Mouse (Mus musculus) embryo, embryonic 9.5 days (tissue): Measurements from ENCODE around the gene Aimp1.

Experiments
- DNase-seq: peaks from one replicate; pipeline ENCODE4 v3.0.0-alpha.2; 2017; ENCODE audit errors: extremely low spot score

Gene Aimp1

DNA sequence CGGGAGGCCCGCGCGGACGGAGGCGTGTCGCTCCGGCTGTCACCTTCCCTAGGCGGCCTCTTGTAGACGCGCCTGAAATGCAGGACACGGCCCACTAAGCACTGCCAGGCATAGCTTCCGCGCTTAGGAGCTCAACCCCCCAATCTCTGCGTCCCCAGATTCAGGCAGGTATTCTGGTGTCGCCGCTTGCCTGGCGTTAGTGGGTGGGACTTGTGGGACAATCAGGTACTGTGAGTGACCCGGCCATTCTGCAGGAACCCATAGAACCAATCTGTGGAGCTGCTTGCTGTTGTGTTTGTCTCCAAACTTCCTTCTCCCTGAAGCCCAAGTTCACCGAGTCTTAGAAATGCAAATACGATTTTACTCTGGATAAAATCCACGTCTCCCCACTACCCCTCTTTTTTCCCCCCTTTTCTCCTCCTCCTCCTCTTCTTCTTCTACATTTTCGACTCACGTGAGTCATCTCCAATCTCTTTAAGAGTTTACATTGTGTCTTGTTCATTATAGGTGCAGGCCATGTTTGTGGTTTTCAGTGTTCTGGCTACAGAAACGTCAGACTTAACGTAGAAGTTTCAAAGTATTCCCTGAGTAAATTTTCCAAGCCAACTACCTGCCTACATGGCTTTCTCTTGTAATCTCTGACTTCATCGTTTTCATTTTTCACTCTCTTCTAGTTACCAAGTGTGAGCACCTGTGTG, at the start of gene Aimp1:
Gene Aimp1 (minus strand): TSS at position 140 of the 698 bp plus-strand sequence.
- no peak for DNase-seq

DNA sequence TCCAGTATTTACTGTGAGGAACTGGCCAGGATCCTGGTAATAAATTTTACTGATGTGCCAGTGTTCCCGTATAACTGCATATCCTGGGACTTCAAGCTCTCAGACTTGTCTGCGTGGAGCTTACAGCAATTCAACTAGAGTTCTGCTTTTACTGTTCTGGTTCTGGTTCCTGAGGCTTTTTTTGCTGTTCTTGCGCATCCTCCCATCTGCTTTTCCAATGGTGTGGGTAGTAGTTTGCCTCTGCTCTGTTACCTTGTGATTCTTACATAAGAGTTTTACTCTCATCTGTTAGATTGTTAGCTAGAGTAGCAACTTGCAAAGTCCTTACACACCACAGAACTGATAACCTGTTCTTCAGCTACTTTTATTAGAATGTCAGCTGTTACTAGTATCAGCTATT, 40.2 kb upstream of the Aimp1 start:
- no peak for DNase-seq

DNA sequence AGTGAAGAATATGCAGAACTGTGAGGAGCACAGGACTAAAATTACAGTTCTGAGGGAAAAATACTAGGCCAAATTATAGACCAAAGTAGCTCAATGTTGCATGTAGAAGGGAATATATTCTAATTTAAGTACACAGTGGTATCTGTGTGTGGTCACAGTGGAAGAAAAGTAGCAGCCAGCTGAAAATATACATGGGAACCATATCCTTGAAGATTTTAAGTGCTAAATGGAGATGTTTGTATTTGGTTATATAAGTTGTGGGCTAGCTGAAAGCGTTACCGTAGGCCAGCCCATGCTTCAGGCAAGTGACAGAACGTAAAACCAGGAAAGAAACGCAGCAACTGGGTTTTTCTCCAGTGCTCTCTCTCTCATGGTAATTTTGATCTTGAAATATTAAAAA, 33.1 kb upstream of the Aimp1 start:
- DNase-seq = no peak

DNA sequence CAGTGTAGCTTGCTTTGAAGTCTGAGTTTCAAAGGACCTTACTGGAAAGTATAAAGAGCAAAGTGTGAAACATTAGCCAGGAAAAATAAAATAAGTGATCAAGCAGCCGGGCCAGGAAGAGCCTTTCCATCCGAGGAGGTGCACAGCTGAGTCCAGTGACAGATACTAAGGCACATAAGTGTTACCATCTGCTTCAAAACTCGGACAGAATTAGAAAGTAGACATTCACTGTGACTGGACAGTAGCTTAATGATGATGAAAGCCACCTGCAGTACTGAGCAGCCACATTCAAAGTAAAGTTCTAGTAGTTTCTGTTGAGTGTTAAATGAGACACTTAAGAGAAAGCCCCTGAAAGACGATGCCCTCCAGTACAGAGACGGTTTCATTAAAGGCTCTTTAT, 29.7 kb upstream of the Aimp1 start:
- peak; percentile 8 for DNase-seq

DNA sequence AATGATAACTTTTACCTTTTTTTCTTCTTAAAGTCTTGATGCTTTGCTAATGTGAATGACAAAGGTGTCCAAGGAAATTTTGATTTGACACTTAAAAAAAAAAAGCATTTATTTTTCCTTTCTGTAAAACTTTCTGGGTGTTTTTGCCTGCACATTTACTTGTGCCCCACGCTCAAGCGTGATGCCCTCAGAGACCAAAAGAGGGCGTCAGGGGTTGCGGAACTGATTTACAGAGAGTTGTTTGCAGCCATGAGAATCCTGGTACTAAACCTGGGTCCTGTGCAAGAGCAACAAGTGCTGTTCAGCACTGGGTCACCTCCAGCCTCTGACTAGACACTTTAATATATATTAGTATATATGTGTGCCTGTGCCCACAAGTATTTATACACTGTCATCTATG, 22.8 kb upstream of the Aimp1 start:
- no peak for DNase-seq

DNA sequence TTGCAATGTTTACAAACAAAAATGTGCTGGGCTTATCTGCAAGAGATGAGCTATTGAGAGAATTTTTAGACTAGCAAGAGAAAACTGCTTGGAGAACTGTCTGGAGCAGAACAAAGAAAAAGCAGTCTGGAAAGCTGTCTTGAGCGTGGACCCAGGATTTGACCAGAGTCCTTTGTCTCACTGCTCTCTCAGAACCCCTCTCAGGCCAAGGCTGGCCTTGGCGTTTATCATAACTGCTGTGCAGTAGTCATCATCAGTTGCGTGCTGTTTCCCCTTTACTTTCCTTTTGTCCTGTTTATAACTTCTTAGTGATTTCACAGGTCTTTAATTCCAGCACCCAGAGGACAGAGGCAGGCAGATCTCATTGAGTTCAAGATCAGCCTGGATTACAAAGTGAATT, 20.0 kb upstream of the Aimp1 start:
- DNase-seq = no peak

DNA sequence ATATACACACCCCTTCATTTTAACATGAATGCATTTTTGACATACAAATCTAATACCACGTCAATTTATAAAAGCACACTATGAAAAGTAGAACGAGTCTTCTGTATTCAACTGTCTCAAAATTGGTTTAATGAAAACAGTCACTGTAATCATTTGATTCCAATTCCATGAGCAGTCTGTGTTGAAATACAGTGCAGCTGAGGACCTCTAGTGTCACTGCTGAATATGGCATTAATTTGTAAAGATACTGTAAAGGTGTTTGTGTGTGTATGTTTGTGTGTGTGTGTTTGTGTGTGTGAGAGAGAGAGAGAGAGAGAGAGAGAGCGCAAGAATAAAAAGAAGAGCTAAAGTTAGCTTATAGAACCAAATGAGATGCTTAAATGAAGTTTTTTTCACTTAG, 17.2 kb upstream of the Aimp1 start:
- DNase-seq = no peak

DNA sequence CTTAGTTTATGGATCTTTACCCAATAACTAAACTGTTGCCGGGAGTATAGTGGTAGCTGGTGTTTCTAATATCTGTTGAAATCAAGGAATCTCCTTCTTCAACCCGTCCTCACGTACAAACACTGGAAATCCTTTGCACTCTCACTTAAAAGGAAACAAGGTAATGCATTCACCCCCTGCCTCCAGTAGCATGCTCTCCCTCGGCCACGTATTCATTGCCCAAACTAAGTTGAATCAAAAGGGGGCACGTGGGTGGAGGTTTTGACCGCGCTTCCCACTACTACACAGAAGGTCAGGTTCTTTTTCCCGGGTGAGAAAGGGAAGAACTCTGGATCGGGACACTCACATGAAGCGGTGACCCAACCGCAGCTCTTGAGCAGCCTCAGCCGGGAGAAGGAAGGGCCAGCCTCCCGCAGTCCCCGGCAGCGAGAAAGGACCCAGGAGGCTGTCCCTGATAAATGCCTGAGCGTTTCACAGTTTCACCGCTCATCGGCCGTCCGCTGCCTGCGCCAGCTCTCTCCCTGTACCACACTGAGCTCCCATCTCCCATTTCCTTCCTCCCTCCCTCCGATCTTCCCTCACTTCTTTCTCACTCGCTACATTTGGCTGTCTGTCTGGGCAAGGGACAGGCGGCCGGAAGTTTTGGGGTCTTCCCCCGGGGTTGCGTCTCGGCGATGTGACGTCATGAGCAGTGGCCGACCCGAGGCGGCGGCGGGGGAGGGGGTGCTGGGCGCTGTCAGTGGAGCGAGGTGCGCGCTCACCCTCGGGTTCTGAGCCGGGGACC, 531 bp downstream of the Aimp1 start, which contains the start of gene Tbck:
Gene Tbck (plus strand): TSS at position 698 of the 784 bp plus-strand sequence.
- peak; percentile 96 for DNase-seq

DNA sequence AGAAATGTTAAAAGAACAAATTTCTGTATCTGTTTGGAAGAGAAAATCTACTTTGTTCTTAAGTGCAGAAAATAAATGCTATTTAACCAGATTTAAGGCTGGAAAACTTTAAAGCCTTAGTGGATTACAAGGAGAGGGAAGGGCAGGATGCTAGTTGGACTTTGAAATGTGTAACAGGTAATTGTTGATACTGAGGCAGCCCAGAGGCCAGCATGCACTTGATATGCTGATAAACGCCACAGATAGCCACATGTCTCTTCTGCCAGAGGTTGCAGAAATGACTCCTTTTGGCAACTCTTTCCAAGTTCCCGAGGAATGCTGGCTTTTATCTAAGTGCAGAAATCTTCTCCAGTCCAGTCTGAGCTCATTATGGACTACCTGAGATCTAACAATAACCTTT, 6.7 kb downstream of the Aimp1 start:
- no peak for DNase-seq

DNA sequence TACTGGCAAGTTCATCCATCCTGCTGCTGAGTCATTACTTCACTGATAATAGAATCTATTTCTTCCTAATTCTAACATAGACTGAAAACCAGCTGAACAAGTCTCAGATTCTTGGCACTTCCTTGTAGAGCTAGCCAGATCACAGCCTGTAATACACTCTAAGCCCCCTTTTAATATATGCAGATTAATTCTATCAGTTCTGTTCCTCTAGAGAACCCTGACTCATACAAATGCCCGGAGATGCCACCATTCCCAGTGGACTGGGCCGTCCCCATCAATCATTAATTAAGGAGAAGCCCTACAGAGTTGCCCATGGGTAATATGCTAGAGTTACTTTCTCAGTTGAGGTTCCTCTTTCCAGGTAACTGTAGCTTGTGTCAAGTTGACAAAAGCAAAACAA, 28.2 kb downstream of the Aimp1 start:
- DNase-seq = no peak

DNA sequence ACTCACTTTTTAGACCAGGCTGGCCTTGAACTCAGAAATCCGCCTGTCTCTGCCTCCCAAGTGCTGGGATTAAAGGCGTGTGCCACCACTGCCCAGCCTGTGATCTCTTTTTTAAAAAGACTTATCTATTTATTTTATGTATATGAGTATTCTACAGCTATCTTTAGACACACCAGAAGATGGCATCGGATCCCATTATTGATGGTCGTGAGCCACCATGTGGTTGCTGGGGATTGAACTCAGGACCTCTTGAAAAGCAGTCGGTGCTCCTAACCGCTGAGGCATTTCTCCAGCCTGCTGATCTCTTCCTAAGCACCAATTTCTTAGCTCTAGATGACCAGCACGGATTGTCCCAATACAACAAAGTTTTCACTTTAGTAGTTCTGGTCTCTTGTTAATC, 30.2 kb downstream of the Aimp1 start:
- DNase-seq = no peak

DNA sequence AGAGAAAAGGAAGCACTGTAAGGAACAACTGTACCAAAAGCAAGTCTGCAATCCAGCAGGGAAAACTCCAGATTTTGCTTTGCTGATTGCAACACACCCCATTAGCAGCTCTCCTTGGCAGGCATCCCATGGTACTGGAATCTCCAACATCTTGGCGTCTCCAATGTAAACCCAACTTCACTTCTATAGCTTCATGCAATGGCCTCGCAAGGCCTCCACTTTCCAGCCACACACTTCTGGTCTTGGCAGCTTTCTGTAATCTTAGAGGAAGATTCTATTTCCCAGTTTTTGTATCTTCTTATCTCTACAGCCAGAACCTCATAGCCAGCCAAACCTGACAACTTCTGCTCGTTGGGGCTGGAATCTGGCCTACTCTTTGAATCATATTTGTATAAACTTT, 32.4 kb downstream of the Aimp1 start:
- DNase-seq = no peak

DNA sequence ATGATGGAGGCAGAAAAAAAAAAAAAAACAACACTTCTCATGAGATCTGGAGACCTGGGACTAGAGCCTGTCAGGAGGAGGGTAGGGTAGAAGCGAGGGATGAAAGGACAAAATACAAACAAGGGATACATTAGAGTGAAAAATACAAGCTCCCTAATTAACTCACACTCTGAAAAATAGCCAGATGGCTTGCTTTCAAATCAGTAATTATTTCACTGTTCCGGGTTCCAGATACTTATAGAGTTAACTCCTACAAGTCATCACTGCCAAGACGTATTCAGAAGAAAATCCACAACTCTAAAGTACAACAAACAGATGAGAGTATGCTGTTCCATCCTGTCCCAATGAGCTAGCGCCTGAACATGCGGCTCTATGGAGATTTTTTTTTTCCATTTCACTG, 34.0 kb downstream of the Aimp1 start:
- no peak for DNase-seq

DNA sequence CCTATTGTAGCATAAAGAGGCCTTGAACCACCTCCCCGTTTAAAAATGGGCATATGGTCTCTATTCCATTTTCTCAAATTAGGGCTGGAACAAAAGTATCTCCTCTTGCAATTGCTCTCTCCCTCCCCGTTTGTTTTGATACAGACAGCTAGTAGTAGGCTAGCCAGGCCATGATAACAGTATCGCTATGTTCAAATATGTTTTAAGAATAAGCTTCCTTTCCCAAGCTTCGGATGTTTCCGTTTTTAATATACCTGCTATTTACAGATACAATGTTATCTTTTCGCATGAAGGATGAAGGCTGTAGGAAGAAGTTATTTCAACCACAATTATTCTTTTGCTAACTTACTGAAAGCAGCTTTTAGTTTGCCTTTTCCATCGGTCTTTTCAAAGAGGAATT, 34.8 kb downstream of the Aimp1 start:
- no peak for DNase-seq

DNA sequence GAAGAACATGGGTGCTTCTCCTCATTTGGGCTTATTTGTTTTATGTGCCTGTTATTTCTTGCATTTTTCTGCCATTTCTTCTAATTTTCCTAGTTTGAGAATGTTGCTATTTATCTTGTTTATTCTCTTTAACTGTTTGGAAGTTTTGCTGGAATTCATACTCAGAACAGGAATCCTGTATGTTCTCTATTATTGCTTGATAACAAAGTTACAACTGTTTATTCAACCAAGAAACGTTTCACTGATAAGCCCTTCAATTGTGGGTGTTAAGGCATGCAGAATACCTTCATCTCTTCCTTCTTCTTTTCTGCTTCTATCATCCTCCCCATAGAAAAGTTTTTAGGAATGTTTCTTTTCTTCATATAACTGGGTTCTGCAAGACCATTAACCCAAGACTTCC, 37.4 kb downstream of the Aimp1 start:
- no peak for DNase-seq

DNA sequence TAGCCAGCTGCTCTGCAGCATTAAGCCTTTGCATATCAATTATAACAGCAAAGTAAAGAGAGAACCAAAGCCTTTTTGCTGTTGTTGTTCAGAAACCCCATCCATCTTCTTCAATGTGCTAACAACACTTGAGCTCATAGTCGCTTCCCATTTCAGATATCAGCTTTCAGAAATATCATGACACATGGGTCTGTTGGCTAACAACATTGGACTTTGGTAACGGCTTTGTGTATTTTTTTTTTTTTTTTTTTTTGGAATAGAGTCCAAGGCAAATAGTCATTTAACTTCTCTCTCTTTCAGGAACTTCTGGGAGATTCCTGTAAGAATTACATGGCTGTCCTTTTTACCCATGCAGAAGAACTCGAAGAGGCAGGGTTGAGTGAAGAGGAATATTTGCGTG, 40.1 kb downstream of the Aimp1 start:
- DNase-seq = no peak

DNA sequence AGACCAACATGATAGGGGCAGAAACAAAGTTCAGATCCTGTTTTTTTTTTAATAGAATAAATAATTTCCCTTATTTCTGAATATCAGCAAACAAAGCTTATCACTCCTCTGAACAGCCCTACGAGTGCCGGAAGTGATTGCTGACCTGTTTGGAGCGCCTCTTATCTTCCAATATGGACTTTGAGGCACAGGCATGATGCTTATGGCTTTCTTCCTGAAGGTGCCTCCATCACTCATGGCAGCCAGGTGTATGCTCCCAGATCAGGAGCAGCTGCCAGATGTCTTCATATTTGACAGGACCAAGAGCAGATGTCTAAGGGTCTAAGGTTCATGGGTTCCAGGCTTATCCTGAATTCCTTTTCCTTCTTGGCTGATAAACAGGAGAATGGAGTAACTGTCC, 47.1 kb downstream of the Aimp1 start:
- DNase-seq = no peak

DNA sequence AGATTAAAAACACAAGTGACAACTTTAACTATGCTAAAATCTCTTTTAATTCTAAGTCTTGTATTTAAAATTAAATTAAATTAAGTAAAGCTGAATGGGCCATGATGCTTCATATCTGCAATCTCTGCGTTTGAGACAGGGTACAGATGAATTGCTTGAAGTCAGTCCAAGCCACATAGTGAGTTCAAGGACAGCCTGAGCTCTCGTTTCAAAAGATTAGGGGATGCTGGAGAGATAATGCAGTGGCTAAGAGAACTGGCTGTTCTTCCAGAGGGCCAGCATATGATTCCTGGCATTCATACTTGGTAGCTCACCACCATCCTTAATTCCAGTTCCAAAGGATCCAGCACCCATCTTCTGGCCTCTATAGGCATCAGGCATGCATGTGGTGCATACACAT, 50.9 kb downstream of the Aimp1 start:
- DNase-seq = no peak

DNA sequence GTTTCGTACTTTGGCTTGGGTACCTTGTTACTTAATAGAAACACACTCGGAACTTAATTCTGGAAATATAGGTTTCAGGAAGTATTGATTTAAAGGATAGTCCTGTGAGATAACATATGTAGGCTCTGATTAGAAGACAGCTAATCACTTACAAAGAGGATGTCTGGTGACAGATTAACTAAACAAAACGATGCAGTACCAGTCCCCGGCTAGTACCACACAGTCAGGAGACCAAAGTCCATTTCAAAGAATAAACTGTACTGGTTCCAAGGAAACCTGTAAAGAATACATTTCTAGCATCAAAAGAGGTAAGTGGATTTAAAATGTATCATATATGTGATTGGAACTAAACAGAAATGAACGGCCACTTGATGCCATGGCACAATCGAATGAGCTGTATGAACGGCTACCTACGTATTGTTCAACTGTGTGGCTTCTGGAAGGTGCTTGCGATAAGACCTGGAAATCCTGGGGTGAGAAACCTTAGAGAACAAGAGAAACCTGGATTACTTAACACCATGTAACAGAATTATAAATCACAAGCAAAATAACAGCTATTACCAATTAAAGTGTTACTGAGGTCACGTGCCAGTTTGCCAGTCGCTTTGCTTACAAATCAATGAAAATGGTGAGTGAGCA, 54.5 kb downstream of the Aimp1 start, which contains the start of gene Gimd1:
Gene Gimd1 (plus strand): TSS at position 220 of the 639 bp plus-strand sequence.
- no peak for DNase-seq

DNA sequence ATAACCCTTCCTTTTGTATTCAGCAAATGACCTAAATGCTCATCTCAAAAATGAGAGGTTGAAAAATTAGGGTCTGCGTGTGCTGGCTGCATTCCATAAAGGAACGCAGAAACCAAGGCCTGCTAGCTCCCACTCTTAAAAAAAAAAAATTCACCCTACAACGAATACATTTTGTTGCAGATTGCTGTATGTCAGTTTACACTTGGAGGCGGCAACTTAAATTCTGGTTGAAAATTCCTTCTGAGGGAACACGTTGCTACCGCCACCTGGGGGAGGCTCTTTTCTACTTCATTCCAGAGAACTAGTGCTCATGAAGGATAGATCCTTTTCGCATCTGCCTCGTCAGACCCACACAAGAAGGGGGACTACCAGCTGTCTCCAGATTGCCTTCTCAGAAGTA, 55.4 kb downstream of the Aimp1 start:
- DNase-seq = no peak
